Mouse (Mus musculus) heart, adult 18-20 months (tissue): Measurements from ENCODE around the gene Zan. TPM values are rescaled to one million over a fixed set of nuclear protein-coding genes. Genes with fewer than 3 reads are reported as not detected.
A peak's percentile ranks its signal among the peaks of the same experiment; 100 is the strongest.

ENCODE experiments used
- DNase-seq, 2 experiments: peaks; one replicate each; pipeline ENCODE4 v3.0.0; 2021 to 2022; ENCODE audit warnings: mixed read lengths in 1 of 2
- total RNA-seq, 2 experiments: library from RNA; stranded (reverse); gene quantifications; 2 replicates each; pipeline ENCODE4 v1.2.3; 2021

The Zan gene
- total RNA-seq, 2 experiments from 2014 or later, result not detected

DNA sequence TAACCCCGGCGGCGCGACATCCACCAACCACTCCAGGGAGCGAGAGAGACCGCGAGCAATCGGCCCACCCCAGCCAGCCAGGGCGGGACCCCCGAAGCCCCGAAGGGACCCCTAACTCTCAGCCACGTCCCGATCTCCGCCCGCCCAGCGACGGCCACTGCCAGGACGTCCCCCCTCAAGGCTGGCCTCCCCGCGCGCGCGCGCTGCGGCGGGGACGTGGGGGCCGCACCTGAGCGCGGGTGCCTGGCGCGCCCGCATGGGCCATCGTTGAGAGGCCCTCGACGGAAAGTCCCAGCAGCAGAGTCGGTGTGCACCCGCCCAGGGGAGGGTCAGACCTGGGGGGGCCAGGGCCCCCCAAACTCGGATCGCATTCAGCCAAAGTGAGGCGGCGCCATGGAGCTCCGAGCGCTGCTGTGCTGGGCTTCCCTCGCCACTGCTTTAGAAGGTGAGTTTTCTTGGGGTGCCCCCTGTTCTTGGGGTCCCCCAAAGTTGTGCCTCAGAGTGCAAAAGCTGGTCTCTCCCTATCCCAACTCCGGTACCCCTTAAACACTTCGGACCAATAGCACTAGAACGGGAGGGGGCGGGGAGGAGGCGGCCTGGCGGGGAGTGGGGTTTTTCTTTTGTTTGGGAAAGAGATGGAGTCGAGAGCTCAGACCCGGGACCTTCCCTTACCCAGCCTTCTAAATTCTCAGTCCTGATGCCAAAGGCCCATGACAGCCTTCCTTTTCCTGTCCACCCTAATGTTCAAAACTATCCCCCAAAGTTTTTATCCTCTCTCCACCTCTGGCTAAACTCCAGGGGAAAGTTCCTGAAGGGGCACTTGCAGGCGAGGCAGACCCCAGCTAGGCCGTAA is 126.4 kb downstream of the Zan start:
- DNase-seq, result no peak

DNA sequence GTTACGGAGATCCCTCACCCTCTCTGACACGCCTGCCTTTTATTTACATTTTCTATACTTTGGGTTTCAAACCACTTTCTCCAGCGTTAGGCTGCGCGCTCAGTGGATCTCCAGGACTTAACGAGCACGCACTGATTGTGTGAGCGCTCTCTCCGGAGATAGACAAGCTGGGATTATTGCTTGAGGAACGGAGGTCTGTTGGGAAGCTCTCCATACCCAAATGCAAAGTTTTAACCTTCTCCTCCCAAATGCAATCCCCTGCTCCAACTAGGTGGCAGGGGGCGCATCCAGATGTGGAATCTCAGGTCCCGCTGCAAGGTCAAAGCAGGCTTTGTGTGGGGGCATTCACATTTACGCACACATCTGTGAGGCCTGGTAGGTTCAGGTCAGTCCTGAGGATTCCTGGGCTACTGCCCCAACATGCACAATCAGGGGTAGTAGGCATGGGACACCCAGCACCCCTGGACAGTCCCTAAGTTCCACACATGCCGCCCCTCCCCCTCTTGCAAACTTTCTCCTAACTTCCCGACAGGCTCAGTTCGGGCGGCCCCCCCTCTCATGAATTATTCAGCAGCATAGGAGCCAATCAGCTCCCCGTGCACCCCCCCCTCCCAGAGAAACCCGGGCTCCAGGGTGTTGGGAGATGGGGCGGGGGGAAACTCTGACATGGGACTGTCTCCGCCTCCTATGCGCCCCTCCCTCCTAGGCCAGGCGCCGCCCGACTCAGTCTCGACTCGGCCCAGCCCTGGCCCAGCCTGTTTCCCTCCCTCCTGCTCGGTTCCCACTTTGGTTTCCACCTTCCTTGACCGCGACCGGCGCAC is 127.3 kb downstream of the Zan start, which contains the start of gene Ephb4:
Ephb4 (plus strand) TSS at position 726 of the 821 bp plus-strand sequence.
- DNase-seq, result peak; percentile 95 to 97

DNA sequence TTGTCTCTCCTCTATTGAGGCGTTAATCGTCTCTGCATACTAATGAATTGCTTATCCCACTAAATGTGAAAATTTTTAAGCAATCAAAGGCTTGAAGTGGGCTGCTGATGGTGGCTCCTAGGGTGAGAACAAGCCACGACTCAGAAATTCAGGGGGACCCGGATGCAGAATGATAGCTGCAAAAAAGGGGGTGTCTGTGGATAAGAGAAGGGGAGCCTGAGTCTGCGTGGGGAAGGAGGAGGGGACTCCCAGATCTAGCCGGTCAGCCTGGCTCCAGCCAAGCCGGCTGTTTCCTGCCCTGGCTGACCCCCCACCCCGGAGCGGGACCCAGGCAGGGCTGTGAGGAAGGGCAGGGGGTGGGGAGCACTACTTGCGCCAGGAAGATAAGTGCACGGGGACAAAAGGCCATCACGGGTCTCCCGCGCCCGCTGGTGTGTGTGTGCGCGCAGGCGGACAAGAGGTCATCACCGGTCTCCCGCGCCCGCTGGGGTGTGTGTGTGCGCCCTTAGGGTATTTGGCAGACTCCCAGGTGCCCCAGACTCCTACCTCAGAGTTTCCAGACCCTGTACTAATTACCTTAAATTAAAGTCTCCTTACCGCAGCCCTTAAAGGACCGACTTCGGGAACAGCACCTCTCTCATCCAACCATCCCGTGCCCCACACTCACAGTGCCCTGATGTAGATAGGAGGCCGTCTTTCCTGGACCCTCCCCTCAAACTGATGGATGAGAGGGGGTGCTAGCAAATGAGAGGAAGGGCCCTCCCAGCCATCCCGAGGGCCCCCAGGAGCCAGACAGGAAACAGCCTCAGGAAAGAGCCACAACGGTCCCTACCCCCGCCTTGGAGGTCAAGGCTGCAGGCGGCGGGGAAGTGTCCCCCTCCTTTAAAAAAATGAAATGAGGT is 128.1 kb downstream of the Zan start:
- DNase-seq, result peak; percentile 82 to 93

DNA sequence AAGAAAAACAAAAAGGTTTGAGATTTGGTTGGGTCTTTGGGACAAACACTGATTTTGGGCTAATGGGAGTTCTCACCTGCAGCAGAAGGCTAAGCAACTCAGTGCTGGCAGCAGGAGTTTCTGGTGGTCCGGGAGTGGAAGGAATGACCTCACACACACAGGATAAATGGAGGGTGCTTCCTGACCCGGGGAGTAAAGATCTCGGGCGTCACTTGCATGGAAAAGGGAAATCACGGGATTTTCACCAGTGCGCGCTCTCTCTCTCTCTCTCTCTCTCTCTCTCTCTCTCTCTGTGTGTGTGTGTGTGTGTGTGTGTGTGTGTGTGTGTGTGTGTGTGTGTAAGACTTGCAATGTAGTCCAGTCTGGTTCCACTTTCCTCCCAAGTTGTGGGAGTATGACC is 129.0 kb downstream of the Zan start:
- DNase-seq, result peak; percentile 37 to 55

DNA sequence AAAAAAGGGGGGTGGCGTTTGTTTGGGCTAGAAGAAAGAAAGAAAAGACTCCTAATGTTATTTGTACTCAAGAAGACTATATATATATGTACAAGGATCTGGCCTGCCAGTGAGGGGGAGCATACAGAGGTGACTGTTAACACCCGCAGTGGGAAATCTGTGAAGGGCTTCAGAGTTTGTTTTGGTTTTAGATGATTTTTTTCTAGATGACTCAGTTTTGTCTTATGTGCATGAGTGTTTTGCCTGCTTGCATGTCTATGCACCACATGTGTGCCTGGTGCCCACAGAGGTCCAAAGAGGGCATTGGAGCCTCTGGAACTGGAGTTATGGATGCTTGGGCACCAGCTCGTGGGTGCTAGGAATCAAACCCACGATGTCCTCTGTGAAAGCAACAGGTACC is 129.9 kb downstream of the Zan start:
- no peak for DNase-seq

DNA sequence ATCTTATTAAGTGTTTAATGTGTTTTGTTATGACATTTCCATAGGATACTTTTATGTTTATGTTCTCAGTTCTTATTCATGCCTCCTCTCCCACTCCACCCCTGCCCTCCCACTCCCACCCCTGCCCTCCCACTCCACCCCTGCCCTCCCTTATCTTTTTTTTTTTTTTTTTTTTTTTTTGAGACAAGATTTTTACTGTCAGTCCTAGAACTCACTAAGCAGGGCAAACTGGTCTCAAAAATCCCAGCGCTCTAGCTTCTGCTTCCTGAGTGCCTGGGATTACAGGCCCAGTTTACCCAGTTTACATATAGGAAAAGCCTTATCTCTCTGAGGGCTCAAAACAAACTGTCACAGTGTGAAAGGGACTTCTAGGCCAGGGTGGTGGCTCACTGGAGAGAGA is 130.5 kb downstream of the Zan start:
- no peak for DNase-seq

GRCm38 (mm10) chr5:137345821-137346220 is 131.0 kb downstream of the Zan start:
- no peak for DNase-seq

DNA sequence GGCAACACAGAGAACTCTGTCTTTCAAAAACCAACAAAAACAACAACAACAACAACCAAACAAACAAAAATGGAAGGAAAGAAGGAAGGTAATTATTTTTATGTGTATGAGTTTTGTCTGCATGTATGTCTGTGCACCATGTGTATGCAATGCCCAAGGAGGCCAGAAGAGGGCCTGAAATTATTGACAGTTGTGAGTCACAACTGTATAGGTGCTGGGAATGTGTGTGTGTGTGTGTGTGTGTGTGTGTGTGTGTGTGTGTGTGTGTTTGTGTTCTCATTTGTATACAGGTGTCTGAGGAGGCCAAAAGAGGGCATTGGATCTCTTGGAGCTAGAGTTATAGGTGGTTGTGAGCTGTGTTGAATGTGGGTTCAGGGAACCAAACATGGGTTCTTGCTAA is 133.0 kb downstream of the Zan start:
- DNase-seq, result no peak

DNA sequence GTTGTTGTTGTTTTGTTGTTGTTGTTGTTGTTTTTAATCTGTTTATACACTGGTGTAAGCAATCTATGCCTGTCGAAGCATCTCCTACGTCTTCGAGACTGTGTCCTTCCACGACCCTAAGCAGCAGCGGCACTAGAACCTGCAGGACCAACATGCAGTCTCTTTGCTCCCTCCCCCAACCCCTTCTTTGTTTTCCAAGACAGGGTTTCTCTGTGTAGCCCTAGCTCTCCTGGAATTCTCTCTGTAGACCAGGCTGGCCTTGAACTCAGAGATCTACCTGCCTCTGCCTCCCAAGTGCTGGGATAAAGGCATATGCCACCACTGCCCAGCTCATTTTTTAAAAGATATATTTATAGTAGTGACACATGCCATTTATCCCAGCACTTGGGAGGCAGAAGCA is 133.5 kb downstream of the Zan start:
- no peak for DNase-seq

GRCm38 (mm10) chr5:137342407-137343012 is 134.4 kb downstream of the Zan start:
- DNase-seq, result no peak

DNA sequence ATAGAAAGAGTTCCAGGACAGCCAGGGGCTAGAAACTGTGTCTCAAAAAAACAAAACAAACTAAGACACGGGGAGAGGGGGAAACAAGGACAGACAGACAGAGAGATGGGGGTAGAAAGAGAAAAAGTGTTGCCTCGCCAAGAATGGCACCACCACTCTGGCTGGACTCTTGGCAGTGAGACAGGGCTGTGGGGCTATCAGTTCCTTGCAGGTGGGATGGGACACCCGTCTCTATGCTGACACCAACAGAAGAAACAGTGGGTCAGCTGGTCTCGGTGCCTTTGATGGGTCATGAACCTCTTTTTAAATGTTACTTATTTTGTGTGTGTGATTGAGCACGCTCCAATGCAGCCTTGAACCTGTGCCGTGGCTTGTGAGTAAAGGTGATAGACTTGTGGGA is 136.6 kb downstream of the Zan start:
- DNase-seq, result no peak

- peak; percentile 75 to 88 for DNase-seq
Observed at GRCm38 (mm10) chr5:137339290-137339979, 137.4 kb downstream of the Zan start.

DNA sequence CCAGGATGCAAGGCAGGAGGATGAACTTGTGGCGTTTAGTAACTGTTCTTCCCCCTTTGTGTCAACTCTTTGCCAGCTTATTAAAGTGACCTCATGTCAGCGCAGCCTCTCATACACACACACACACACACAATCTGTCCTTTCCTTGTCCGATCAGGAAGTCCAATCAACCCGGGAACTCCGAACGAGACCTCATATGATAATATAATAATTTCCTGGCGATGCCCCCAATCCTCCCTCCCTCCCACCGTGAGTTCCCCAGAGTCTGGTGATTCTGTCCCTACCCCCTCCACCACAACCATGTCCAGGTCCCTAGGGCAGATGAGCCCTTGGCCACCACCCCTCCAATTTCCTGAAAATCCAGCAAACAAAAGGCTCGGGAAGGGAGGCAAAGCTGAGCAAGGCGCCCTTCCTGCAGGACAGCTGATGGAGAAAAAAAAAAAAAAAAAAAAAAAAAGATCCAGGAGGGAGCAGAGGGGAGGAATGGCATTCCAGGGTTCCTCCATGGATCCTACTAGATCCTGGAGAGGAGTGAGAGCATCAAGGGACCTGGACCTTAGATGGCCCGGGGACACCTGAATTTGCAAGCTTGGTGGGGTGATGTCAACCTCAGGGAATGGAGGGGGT is 138.1 kb downstream of the Zan start:
- peak; percentile 80 to 88 for DNase-seq

GRCm38 (mm10) chr5:137338256-137338655 is 138.6 kb downstream of the Zan start:
- peak; percentile 94 to 95 for DNase-seq

- no peak for DNase-seq
Observed at GRCm38 (mm10) chr5:137337190-137337589, 139.7 kb downstream of the Zan start.

- no peak for DNase-seq
Observed at GRCm38 (mm10) chr5:137335066-137335465, 141.8 kb downstream of the Zan start.

- DNase-seq, result no peak
Observed at GRCm38 (mm10) chr5:137334317-137334716, 142.5 kb downstream of the Zan start.

DNA sequence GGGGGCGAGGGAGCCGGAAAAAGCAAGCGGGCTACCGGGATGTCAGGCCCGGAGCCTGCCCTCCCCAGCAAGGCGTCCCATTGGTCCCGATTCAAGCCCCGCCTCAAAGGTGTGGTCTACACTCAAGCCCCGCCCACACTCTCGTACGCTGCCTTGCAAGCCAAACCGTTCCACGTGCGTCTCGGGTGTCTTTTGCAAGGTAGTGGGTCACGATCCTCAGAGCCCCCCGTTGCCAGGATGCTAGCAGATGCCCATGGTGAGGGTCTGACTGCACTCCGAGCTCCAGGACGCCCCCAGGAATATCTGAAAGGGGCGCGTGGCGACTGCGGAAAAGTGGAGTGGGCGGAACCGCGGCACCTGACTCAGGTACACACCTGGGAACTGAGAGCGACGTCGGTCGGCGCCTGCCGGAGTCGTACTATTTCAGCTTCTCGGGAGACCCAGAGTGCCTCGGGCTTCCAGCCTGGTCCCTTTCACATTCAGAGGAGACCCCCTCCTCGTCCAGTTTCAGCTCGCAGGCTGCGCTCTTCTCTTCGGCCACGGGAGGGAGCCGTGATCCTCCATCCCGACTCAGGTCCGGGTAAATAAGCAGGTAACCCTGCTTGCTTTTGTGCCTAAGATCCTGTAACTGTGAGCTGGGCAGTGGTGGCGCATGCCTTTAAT is 143.2 kb downstream of the Zan start, which contains the start of gene Slc12a9:
Slc12a9 (minus strand) TSS at position 86 of the 663 bp plus-strand sequence.
- peak; percentile 94 to 96 for DNase-seq

- DNase-seq, result no peak
Observed at GRCm38 (mm10) chr5:137332857-137333511, 143.9 kb downstream of the Zan start.
